Mouse (Mus musculus): ENCODE measurements around the gene Mgat4d.

GRCm38 (mm10) chr8:83381016-83381415, 32.7 kb downstream of the Mgat4d start:
- TF ChIP-seq CTCF (IDR thresholded peaks at IDR 0.05; ENCODE audit: low read depth, low read length): no peak
- no peak for TF ChIP-seq POLR2A (IDR thresholded peaks at IDR 0.05; ENCODE audit: insufficient read depth, low read length)

Data from ES-Bruce4 (cell line).